Mouse (Mus musculus): ENCODE data around the gene Rbm20. TPM values are rescaled to one million over a fixed set of nuclear protein-coding genes. Genes with fewer than 3 reads are reported as not detected.
A peak's percentile ranks its signal among the peaks of the same experiment; 100 is the strongest.

Gene Rbm20
- total and polyA plus RNA-seq, 3 experiments = 37.3 to 58.6 TPM; not detected in 1

DNA sequence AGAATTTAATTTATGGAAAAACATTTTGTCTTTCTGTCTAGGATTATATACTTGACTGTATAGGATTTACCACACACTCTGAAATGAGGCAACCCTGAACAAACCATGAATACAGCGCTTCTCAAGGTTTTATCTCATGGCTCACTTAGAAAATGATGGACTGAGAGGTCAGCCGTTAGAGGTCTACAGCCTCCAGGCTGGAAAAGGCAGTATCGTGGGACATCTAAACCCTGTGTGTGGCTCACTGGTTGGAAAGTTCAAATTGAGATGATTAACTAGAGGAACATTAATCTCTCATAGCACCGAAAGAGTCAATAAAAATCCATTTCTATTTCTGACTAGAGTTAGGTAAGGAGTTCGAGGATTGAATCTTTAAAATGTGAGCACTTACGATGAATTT, 152.9 kb downstream of the Rbm20 start:
- no peak overlapping the region for H3K9ac ChIP-seq (ENCODE audit: control insufficient read depth, low read depth, low read length, poor library complexity, severe bottlenecking)
- DNase-seq (ENCODE audit: low read depth, low spot score) = no peak
- TF ChIP-seq MAFK (IDR thresholded peaks at IDR 0.05; ENCODE audit: borderline replicate concordance, low read depth, low read length) (no peak), CHD2 (IDR thresholded peaks at IDR 0.05; ENCODE audit: low read length) (no peak), ZKSCAN1 (IDR thresholded peaks at IDR 0.05; ENCODE audit: low read depth, low read length) (no peak), MYC (IDR thresholded peaks at IDR 0.05; ENCODE audit: low read depth, low read length) (no peak), CTCF (IDR thresholded peaks at IDR 0.05 in 2 of 3, conservative IDR thresholded peaks at IDR 0.05 in 1 of 3; ENCODE audit: control insufficient read depth in 1 of 3, insufficient read depth in 1 of 3, low read depth in 2 of 3, low read length in 3 of 3, poor library complexity in 1 of 3, severe bottlenecking in 1 of 3) (no peak), MEF2A (IDR thresholded peaks at IDR 0.05; ENCODE audit: extremely low read depth, insufficient replicate concordance, low read depth, low read length, poor library complexity, severe bottlenecking) (no peak), TAL1 (IDR thresholded peaks at IDR 0.05; ENCODE audit: low read length) (no peak), MXI1 (IDR thresholded peaks at IDR 0.05; ENCODE audit: low read depth, low read length) (no peak), MYB (IDR thresholded peaks at IDR 0.05; ENCODE audit: low read depth, low read length) (no peak), MAZ (IDR thresholded peaks at IDR 0.05; ENCODE audit: low read depth, low read length) (no peak), BHLHE40 (IDR thresholded peaks at IDR 0.05; ENCODE audit: borderline replicate concordance, low read depth, low read length) (no peak), KAT2A (conservative IDR thresholded peaks at IDR 0.05; ENCODE audit: low read depth, low read length) (no peak), USF1 (IDR thresholded peaks at IDR 0.05; ENCODE audit: low read depth, low read length) (no peak)
- H3K27me3 ChIP-seq (ENCODE audit: control insufficient read depth in 1 of 2, insufficient read depth in 2 of 2, low read length in 2 of 2) = no peaks in the 10 kb centered on the region
- H3K9me3 ChIP-seq (replicated peaks; ENCODE audit: insufficient read depth, low read length) = no peaks in the 10 kb centered on the region
- peaks cover 6 to 11% of the 10 kb centered on the region in 2 experiments for H3K36me3 ChIP-seq (ENCODE audit: control insufficient read depth in 1 of 2, insufficient read depth in 2 of 2, low read length in 2 of 2)
- no peaks in the 10 kb centered on the region for H3K79me2 ChIP-seq (ENCODE audit: control insufficient read depth, insufficient read depth, low read length, poor library complexity)
- no peak overlapping the region for H3K27ac ChIP-seq (ENCODE audit: control insufficient read depth, low read depth, low read length)
- H3K4me1 ChIP-seq (ENCODE audit: control insufficient read depth in 1 of 2, insufficient read depth in 2 of 2, low read length in 2 of 2) = peaks cover 0 to 5% of the 10 kb centered on the region in 2 experiments; a peak in 2 of 4 replicates
- H3K4me3 ChIP-seq (ENCODE audit: control insufficient read depth in 1 of 2, insufficient read depth in 1 of 2, low read depth in 2 of 2, low read length in 2 of 2) = no peak overlapping the region

DNA sequence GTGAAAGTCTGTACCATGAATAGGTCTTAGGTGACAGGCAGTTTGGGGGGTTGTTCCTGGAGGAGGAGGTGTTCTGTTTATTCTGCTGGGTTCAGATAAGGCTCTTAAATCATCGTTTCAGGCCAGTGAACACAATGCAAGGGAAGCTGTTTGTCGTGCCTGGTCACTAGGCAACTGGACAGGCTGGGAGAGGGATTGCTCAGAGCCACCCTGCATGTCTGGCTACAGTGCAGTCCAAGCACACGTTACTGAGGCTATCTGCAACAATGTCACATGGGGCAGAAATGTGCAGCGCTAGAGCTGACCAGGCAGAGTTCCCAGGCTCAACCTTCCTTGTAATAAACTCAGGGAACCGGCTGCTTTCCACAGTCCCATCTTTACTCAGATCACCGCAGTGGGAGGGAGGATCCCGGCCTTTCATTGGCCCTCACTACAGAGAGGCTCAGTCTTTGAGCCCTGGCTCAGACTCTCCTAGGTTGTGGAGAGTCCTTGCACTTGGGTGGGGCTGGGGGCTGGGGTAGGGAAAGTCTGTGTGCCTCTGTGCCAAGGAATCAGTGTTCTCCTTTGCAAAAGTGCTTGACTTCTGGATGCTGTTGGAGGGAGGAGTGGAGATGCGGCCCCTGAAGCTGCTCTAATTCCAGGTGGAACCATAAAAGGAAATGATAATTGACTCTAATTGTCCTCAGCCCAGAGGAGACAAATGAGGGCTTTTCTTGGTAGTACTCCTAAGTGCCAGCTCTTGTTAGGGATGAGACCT, 153.5 kb downstream of the Rbm20 start:
- DNase-seq (ENCODE audit: low read depth, low spot score) = peak; percentile 63
- Histone ChIP-seq H3K27ac (ENCODE audit: control insufficient read depth, low read depth, low read length) (no peak overlapping the region), H3K27me3 (ENCODE audit: control insufficient read depth in 1 of 2, insufficient read depth in 2 of 2, low read length in 2 of 2) (no peaks in the 10 kb centered on the region), H3K4me1 (ENCODE audit: control insufficient read depth in 1 of 2, insufficient read depth in 2 of 2, low read length in 2 of 2) (peaks cover 0 to 5% of the 10 kb centered on the region in 2 experiments; a peak in 2 of 4 replicates), H3K9ac (ENCODE audit: control insufficient read depth, low read depth, low read length, poor library complexity, severe bottlenecking) (no peak overlapping the region), H3K79me2 (ENCODE audit: control insufficient read depth, insufficient read depth, low read length, poor library complexity) (no peaks in the 10 kb centered on the region), H3K4me3 (ENCODE audit: control insufficient read depth in 1 of 2, insufficient read depth in 1 of 2, low read depth in 2 of 2, low read length in 2 of 2) (no peak overlapping the region), H3K9me3 (replicated peaks; ENCODE audit: insufficient read depth, low read length) (no peaks in the 10 kb centered on the region), H3K36me3 (ENCODE audit: control insufficient read depth in 1 of 2, insufficient read depth in 2 of 2, low read length in 2 of 2) (peaks cover 6 to 16% of the 10 kb centered on the region in 2 experiments)
- peak; percentile 54; the same call in 1 of the 2 replicates for TF ChIP-seq GATA1 (IDR thresholded peaks at IDR 0.05; ENCODE audit: low read depth, low read length)
- TF ChIP-seq TCF12 (IDR thresholded peaks at IDR 0.05; ENCODE audit: low read depth, low read length) = 0 out of 2 replicates have a peak, but pooled peaks have one; percentile 22
- no peak for TF ChIP-seq ZNF384 (IDR thresholded peaks at IDR 0.05; ENCODE audit: low read depth, low read length)
- TF ChIP-seq TAL1 (IDR thresholded peaks at IDR 0.05; ENCODE audit: low read length) = peak; percentile 58
- TF ChIP-seq SIN3A (IDR thresholded peaks at IDR 0.05; ENCODE audit: low read length) = peak; percentile 50; the same call in 1 of the 2 replicates
- TF ChIP-seq EP300 (IDR thresholded peaks at IDR 0.05; ENCODE audit: low read depth in 1 of 2, low read length in 2 of 2) = peak; percentile 18 to 60; a peak in 2 of 4 replicates

Measured in MEL (cell line).